ENCODE assay signal across 16 mouse cellular contexts in genomic region chr4:7596116-7596515, GRCm38 (mm10).
DNase-seq lines count a peak whose midpoint lies in the region; ATAC-seq and TF ChIP-seq lines count a peak whose summit lies in the region.
"Had no signal": no experiment of that assay in that cellular context is flagged by ENCODE, and none has a peak within 500 bp of the region (broad histone marks: within the 10 kb centered on the region; RNA-seq: fewer than 3 reads in every experiment).

No protein-coding gene starts in this region.

- no peaks in the 10 kb centered on the region for H3K9me3 ChIP-seq in intestine, embryonic 15.5 days
- no peaks in the 10 kb centered on the region for H3K9me3 ChIP-seq in intestine, postnatal 0 days (ENCODE audit: control insufficient read depth)
- H3K9me3 ChIP-seq: hindbrain, embryonic 12.5 days; limb, embryonic 10.5 days; liver, embryonic 15.5 days had no signal

- no peak overlapping the region for H3K4me2 ChIP-seq in intestine, embryonic 15.5 days (replicated peaks)
- H3K4me2 ChIP-seq in intestine, postnatal 0 days (replicated peaks; ENCODE audit: low read depth), result no peak overlapping the region
- H3K4me2 ChIP-seq: heart, embryonic 11.5 days; hindbrain, embryonic 12.5 days; liver, embryonic 15.5 days had no signal

- no peak for TF ChIP-seq CTCF in intestine, postnatal 0 days (IDR thresholded peaks at IDR 0.05; ENCODE audit: low read depth)
- TF ChIP-seq CTCF in heart, adult 2 months (IDR thresholded peaks at IDR 0.05), result no peak

- H3K4me1 ChIP-seq in intestine, embryonic 15.5 days (replicated peaks), result no peaks in the 10 kb centered on the region
- no peaks in the 10 kb centered on the region for H3K4me1 ChIP-seq in intestine, postnatal 0 days (replicated peaks; ENCODE audit: control insufficient read depth, insufficient read depth, low read length)
- H3K4me1 ChIP-seq in heart, adult 2 months (ENCODE audit: control insufficient read depth, insufficient read depth, low read length), result no peaks in the 10 kb centered on the region
- H3K4me1 ChIP-seq: hindbrain, embryonic 12.5 days; limb, embryonic 10.5 days; liver, embryonic 15.5 days had no signal

- H3K27ac ChIP-seq in intestine, embryonic 15.5 days, result 0 out of 2 replicates have a peak overlapping the region, but pooled peaks have one; percentile 29
- H3K27ac ChIP-seq in intestine, postnatal 0 days (ENCODE audit: low read depth, low read length), result no peak overlapping the region
- no peak overlapping the region for H3K27ac ChIP-seq in heart, adult 2 months
- H3K27ac ChIP-seq: hindbrain, embryonic 12.5 days; limb, embryonic 10.5 days; liver, embryonic 15.5 days had no signal

- no peak for TF ChIP-seq POLR2A in heart, adult 2 months (IDR thresholded peaks at IDR 0.05; ENCODE audit: insufficient read depth, low read depth, low read length)

- peak; percentile 52 to 57 for DNase-seq in right cerebral cortex, adult 2 months (ENCODE audit: low spot score in 2 of 2)
- no peak for DNase-seq in right cerebral cortex, postnatal 4 days
- DNase-seq in left cerebral cortex, postnatal 14 days (ENCODE audit: low spot score in 2 of 2), result peak; percentile 38 to 74
- no peak for DNase-seq in heart, adult 2 months
- DNase-seq: cerebellum, adult 8-10 months; gastrocnemius, postnatal 14 days; kidney, adult 9 months had no signal

- no peak overlapping the region for H3K9ac ChIP-seq in intestine, embryonic 15.5 days
- H3K9ac ChIP-seq in intestine, postnatal 0 days (ENCODE audit: low read depth, low read length), result no peak overlapping the region
- H3K9ac ChIP-seq in heart, adult 2 months (ENCODE audit: low read depth, low read length), result no peak overlapping the region
- H3K9ac ChIP-seq: hindbrain, embryonic 12.5 days; liver, embryonic 15.5 days had no signal

- H3K4me3 ChIP-seq in intestine, embryonic 15.5 days (replicated peaks), result no peak overlapping the region
- no peak overlapping the region for H3K4me3 ChIP-seq in intestine, postnatal 0 days (ENCODE audit: low read depth, low read length)
- H3K4me3 ChIP-seq in heart, adult 2 months, result no peak overlapping the region
- H3K4me3 ChIP-seq: hindbrain, embryonic 12.5 days; limb, embryonic 10.5 days; liver, embryonic 15.5 days had no signal

- H3K79me2 ChIP-seq in heart, adult 2 months (replicated peaks; ENCODE audit: control insufficient read depth, insufficient read depth, low read length), result no peaks in the 10 kb centered on the region

- no peaks in the 10 kb centered on the region for H3K27me3 ChIP-seq in intestine, embryonic 15.5 days (replicated peaks)
- no peaks in the 10 kb centered on the region for H3K27me3 ChIP-seq in intestine, postnatal 0 days (replicated peaks; ENCODE audit: control insufficient read depth, insufficient read depth, low read length)
- no peaks in the 10 kb centered on the region for H3K27me3 ChIP-seq in heart, adult 2 months (ENCODE audit: control insufficient read depth, insufficient read depth, low read length)
- H3K27me3 ChIP-seq: hindbrain, embryonic 12.5 days; liver, embryonic 15.5 days had no signal

- no peak for TF ChIP-seq EP300 in heart, adult 2 months (IDR thresholded peaks at IDR 0.05; ENCODE audit: insufficient read depth, low read depth, low read length)

- no peaks in the 10 kb centered on the region for H3K36me3 ChIP-seq in intestine, embryonic 15.5 days
- H3K36me3 ChIP-seq in intestine, postnatal 0 days (ENCODE audit: control insufficient read depth, insufficient read depth), result no peaks in the 10 kb centered on the region
- no peaks in the 10 kb centered on the region for H3K36me3 ChIP-seq in heart, adult 2 months (ENCODE audit: control insufficient read depth, insufficient read depth, low read length)
- H3K36me3 ChIP-seq: hindbrain, embryonic 12.5 days; limb, embryonic 10.5 days; liver, embryonic 15.5 days had no signal

- intact Hi-C loops in left cerebral cortex, postnatal 14 days (cut with DNase I), result loop anchor here (5.0 to 10.0 kb wide), 2 partner anchors 171 to 256 kb away; no protein-coding TSS in a partner anchor
- intact Hi-C loops in heart, adult 2 months (cut with DNase I), result no loop called here

- WGBS in intestine, embryonic 15.5 days, result 44% methylated on average over 4 of the region's 4 CpGs
- 44% methylated on average over 4 of the region's 4 CpGs for WGBS in intestine, postnatal 0 days
- 21% methylated on average over 4 of the region's 4 CpGs for WGBS in heart, adult 2 months

- ATAC-seq in intestine, embryonic 15.5 days, result no peak
- ATAC-seq in intestine, postnatal 0 days, result no peak
- no peak for ATAC-seq in monocyte, adult 5-6 weeks (replicated peaks; ENCODE audit: insufficient number of reproducible peaks, low FRiP score, low TSS enrichment, poor library complexity, severe bottlenecking)
- ATAC-seq in cerebellum, adult (ENCODE audit: insufficient number of reproducible peaks, low FRiP score, low TSS enrichment), result no peak
- ATAC-seq: activated CD4-positive, CD25-positive, alpha-beta regulatory T cell, adult 4 months had no signal

Comparison
In these comparisons a context has a peak if more than half of its experiments do, and no peak if none do; other contexts are left out.
1. DNase-seq: peak in right cerebral cortex, adult 2 months (2 of 2) and left cerebral cortex, postnatal 14 days (2 of 2); none in right cerebral cortex, postnatal 4 days (single experiment) and heart, adult 2 months (0 of 2).